Mouse (Mus musculus): ENCODE measurements around the gene Psen1. TPM values are rescaled to one million over a fixed set of nuclear protein-coding genes. Genes with fewer than 3 reads are reported as not detected.

Psen1 gene
- polyA plus RNA-seq, 1 experiment from 2014 or later, result 38.9 TPM

DNA sequence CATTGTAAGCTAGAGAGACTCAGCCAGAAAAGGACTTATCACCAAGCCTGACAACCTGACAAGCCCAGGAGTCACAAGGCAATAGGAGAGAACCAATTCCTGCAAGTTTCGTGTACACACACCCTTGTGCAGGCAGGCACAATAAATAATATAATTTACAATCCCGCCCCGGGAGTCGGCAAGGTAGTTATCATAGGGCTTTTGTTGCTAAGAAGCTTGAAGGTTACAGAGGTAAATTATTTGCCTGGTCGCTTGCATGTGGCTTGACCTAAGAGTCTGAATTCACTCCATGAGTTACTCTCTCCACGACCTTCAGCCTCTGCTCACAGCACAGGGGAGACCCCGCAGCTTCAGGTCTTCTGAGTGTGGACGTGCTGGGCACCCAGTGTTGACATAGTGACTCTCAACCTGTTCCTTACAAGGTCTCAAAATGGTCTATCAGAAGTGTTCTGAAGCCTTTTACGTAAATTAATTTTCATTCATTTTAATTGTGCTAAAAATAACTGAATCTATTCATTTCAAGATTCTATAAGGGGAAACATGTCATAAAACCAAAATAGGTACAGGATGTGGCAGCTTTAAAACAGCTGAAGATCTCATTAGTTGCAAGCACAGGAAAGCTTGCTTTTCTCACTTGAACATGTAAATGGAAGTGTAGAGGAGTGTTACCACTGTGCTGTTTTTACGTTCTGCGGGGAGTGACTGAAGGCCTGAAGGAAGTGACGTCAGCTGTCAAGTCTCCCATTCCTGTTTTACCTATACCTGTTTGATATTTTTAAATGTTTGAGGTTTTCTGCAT is 38.8 kb downstream of the Psen1 start:
- H3K4me2 ChIP-seq, result no peak overlapping the region
- peaks cover 50% of the 10 kb centered on the region for H3K36me3 ChIP-seq
- WGBS, result 80% methylated on average over 12 of the region's 12 CpGs
- no peaks in the 10 kb centered on the region for H3K9me3 ChIP-seq (replicated peaks)
- H3K27me3 ChIP-seq, result no peaks in the 10 kb centered on the region
- ATAC-seq (replicated peaks; ENCODE audit: insufficient number of reproducible peaks, insufficient read depth, low FRiP score, low read depth), result no peak
- no peak overlapping the region for H3K4me3 ChIP-seq
- H3K9ac ChIP-seq, result no peak overlapping the region
- H3K27ac ChIP-seq, result peak overlapping the region; percentile 51
- H3K4me1 ChIP-seq (replicated peaks), result peaks cover 6% of the 10 kb centered on the region

DNA sequence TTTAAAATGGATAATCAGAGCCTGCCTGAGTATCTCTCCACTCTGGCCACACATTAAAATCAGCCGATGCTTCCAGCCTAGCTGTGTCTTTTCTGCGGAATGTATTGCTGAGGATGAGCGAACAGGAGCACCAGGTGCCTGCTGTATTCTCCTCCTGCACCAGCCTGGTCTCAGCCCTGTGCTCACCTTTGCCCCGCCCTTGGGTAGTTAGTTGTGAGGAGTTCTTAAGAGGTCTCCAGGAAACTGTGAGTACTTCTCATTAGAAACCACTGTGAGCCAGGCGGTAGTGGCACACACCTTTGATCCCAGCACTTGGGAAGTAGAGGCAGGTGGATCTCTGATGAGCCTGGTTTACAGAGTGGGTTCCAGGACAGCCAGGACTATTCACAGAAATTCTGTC is 44.3 kb downstream of the Psen1 start:
- Histone ChIP-seq H3K4me3 (no peak overlapping the region), H3K4me2 (no peak overlapping the region), H3K27ac (no peak overlapping the region), H3K27me3 (no peaks in the 10 kb centered on the region), H3K4me1 (replicated peaks) (peaks cover 11% of the 10 kb centered on the region), H3K36me3 (peaks cover 57% of the 10 kb centered on the region), H3K9ac (no peak overlapping the region), H3K9me3 (replicated peaks) (no peaks in the 10 kb centered on the region)
- ATAC-seq (replicated peaks; ENCODE audit: insufficient number of reproducible peaks, insufficient read depth, low FRiP score, low read depth), result no peak
- 93% methylated on average over 5 of the region's 5 CpGs for WGBS

DNA sequence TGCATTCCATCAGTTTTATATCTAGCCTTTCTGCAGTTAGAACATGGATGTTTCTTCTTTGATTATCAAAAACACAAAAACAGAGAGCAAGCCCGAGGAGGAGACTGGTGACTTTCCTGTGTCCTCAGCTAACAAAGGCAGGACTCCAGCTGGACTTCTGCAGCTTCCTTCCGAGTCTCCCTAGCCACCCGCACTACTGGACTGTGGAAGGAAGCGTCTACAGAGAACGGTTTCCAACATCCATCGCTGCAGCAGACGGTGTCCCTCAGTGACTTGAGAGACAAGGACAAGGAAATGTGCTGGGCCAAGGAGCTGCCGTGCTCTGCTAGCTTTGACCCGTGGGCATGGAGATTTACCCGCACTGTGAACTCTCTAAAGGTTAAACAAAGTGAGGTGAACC is 46.1 kb downstream of the Psen1 start:
- peaks cover 11% of the 10 kb centered on the region for H3K4me1 ChIP-seq (replicated peaks)
- no peaks in the 10 kb centered on the region for H3K9me3 ChIP-seq (replicated peaks)
- H3K36me3 ChIP-seq, result peaks cover 48% of the 10 kb centered on the region
- WGBS, result 86% methylated on average over 10 of the region's 10 CpGs
- no peak overlapping the region for H3K4me2 ChIP-seq
- no peak overlapping the region for H3K9ac ChIP-seq
- H3K27me3 ChIP-seq, result no peaks in the 10 kb centered on the region
- ATAC-seq (replicated peaks; ENCODE audit: insufficient number of reproducible peaks, insufficient read depth, low FRiP score, low read depth), result no peak
- H3K27ac ChIP-seq, result no peak overlapping the region
- no peak overlapping the region for H3K4me3 ChIP-seq

DNA sequence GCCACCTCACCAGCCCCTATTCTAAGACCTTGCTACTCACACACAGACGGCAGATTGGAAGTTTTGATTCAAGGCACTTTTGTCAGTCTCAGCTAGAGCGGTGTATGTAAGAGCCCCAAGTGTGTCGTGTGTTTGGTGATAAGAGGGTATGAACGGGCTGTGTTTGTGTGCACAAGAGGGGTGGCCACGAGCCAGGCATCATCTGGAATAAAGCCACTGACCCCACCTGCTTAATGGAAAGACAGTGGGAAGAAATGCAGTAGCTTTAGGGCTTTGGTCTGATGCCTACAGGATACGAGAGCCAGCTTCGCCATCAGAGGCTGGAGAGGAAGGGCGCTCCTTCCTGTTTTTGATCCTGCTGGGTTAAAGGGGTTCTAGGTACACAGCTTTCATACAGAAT is 48.3 kb downstream of the Psen1 start:
- ATAC-seq (replicated peaks; ENCODE audit: insufficient number of reproducible peaks, insufficient read depth, low FRiP score, low read depth), result no peak
- Histone ChIP-seq H3K9me3 (replicated peaks) (no peaks in the 10 kb centered on the region), H3K27me3 (no peaks in the 10 kb centered on the region), H3K9ac (no peak overlapping the region), H3K27ac (no peak overlapping the region), H3K4me1 (replicated peaks) (peaks cover 11% of the 10 kb centered on the region), H3K4me2 (no peak overlapping the region), H3K36me3 (peaks cover 35% of the 10 kb centered on the region), H3K4me3 (no peak overlapping the region)
- WGBS, result 57% methylated on average over 8 of the region's 8 CpGs

DNA sequence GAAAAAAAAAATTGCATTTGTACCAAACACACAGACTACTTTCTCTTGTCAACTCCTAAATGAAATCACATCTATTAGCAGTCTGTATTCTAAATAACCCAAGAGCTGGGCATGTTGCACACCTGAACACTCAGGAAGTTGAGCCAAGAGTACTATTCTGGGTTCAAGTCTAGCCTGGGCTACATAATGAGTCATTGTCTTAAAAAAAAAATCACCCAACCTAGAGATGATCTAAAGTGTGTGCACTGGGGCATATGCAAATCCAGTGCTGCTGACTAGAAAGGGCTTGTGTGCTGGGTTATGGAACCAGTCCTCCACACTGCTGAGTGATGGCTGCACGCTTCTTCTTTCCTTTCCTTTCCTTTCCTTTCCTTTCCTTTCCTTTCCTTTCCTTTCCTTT is 50.7 kb downstream of the Psen1 start:
- H3K4me3 ChIP-seq, result no peak overlapping the region
- H3K27me3 ChIP-seq, result no peaks in the 10 kb centered on the region
- no peak overlapping the region for H3K4me2 ChIP-seq
- H3K27ac ChIP-seq, result no peak overlapping the region
- no peaks in the 10 kb centered on the region for H3K9me3 ChIP-seq (replicated peaks)
- peaks cover 11% of the 10 kb centered on the region for H3K4me1 ChIP-seq (replicated peaks)
- WGBS, result 92% methylated on average over 1 of the region's 1 CpGs
- no peak for ATAC-seq (replicated peaks; ENCODE audit: insufficient number of reproducible peaks, insufficient read depth, low FRiP score, low read depth)
- no peak overlapping the region for H3K9ac ChIP-seq
- peaks cover 13% of the 10 kb centered on the region for H3K36me3 ChIP-seq

DNA sequence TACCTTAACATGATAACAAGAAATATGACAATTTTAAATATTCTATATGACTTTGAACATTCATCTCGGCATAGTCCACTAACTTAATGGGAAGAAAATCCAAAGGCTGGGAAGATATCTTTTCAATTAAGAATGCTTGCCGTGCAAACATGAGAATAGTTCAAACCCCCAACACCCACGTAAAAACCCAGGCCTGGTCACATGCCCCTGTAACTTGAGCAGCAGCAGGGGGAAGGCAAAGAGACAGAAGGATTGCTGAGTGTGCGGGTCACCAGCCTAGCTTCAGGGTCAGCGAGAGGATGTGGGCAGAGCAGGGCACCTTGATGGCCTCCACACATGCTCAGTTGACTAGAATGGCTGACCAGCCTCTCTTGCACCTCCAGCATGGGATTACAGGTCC is 53.8 kb downstream of the Psen1 start:
- Histone ChIP-seq H3K9me3 (replicated peaks) (no peaks in the 10 kb centered on the region), H3K27me3 (no peaks in the 10 kb centered on the region), H3K4me2 (no peak overlapping the region), H3K27ac (no peak overlapping the region), H3K4me3 (no peak overlapping the region), H3K36me3 (no peaks in the 10 kb centered on the region), H3K9ac (no peak overlapping the region), H3K4me1 (replicated peaks) (no peaks in the 10 kb centered on the region)
- 62% methylated on average over 5 of the region's 5 CpGs for WGBS
- no peak for ATAC-seq (replicated peaks; ENCODE audit: insufficient number of reproducible peaks, insufficient read depth, low FRiP score, low read depth)

DNA sequence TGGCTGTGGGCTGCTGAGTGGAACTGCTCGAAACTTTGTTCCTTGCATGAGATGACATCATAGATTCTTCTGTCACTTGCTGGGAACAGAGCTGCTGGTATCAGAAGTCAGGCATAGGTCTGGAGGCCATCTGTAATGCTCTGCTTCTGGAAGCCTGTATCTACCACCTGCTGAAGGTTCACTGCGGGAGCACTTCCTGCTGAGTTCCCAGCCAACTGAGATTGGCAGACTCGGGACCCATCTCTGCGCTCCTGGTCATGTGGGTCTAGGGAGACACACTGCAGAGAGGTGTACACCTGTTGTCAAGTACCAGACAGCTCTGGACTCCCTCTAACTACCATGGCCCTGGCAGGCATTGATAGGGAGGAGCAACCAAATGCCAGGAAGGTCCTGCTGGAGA is 54.9 kb downstream of the Psen1 start:
- Histone ChIP-seq H3K4me3 (no peak overlapping the region), H3K9ac (no peak overlapping the region), H3K4me1 (replicated peaks) (no peaks in the 10 kb centered on the region), H3K27me3 (no peaks in the 10 kb centered on the region), H3K36me3 (no peaks in the 10 kb centered on the region), H3K9me3 (replicated peaks) (no peaks in the 10 kb centered on the region), H3K4me2 (no peak overlapping the region), H3K27ac (no peak overlapping the region)
- WGBS, result 52% methylated on average over 4 of the region's 4 CpGs
- ATAC-seq (replicated peaks; ENCODE audit: insufficient number of reproducible peaks, insufficient read depth, low FRiP score, low read depth), result no peak

DNA sequence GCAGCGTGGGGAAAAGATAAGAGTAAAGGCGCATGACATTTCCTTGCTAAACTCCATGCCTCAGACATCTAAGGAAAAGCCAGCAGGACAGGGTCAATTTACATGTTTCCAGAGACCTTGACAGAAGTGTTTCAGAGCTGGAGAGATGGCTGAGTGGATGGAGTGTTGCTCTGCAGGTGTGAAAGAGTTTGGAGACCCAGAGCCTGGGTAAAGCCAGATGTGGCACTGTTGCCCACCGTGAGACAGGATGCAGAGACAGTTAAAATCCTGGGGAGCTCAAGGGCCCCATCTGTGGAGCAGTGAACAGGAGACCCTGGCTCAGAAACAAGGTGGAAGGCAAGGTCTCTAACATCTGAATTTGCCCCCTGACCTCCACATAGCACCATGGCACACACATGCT is 55.8 kb downstream of the Psen1 start:
- 53% methylated on average over 3 of the region's 3 CpGs for WGBS
- Histone ChIP-seq H3K27me3 (no peaks in the 10 kb centered on the region), H3K4me1 (replicated peaks) (no peaks in the 10 kb centered on the region), H3K4me2 (no peak overlapping the region), H3K9me3 (replicated peaks) (no peaks in the 10 kb centered on the region), H3K9ac (no peak overlapping the region), H3K36me3 (no peaks in the 10 kb centered on the region), H3K4me3 (no peak overlapping the region), H3K27ac (no peak overlapping the region)
- ATAC-seq (replicated peaks; ENCODE audit: insufficient number of reproducible peaks, insufficient read depth, low FRiP score, low read depth), result no peak

DNA sequence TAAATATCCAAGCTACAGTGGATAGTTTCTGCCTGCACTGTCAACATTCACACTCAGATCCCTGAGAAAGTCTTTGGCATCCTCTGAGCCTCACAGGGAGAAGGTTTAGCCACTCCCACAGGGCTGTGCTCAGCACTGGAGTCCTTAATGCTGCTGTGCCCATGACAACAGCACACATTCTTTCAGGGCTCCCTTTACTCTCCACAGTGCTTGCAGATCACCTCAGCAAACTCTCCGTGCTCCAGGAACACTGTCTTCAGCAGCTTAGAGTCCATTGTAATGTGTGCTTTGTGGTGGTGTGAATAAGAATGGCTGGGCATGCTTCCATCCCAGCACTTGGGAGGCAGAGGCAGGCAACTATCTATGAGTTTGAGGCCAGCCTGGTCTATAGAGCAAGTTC is 61.2 kb downstream of the Psen1 start:
- WGBS, result 74% methylated on average over 1 of the region's 1 CpGs
- ATAC-seq (replicated peaks; ENCODE audit: insufficient number of reproducible peaks, insufficient read depth, low FRiP score, low read depth), result no peak
- no peak overlapping the region for H3K27ac ChIP-seq

DNA sequence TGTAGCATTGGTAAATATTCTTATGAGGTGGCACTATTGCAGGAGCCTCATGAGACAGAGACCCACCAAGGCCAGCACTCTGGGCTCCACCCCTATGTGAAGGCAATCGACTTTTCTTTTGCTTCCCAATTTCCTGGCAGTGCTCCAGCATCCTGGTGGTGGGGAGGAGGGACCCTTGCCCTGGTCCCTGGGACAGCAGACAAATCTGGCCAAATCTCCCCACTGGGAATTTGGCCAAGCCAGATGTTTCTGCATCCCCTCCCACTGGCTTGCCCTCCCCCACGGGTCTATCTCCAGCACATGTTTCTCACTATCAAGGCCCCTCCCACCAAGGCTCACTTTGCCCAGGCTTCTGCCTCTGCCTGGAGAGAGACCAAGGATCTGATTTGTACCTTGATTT is 64.5 kb downstream of the Psen1 start:
- ATAC-seq (replicated peaks; ENCODE audit: insufficient number of reproducible peaks, insufficient read depth, low FRiP score, low read depth), result 0 out of 2 replicates have a peak, but pooled peaks have one; percentile 18
- Histone ChIP-seq H3K36me3 (no peaks in the 10 kb centered on the region), H3K4me2 (no peak overlapping the region), H3K4me1 (replicated peaks) (peaks cover 7% of the 10 kb centered on the region), H3K27ac (no peak overlapping the region), H3K9ac (no peak overlapping the region), H3K27me3 (no peaks in the 10 kb centered on the region), H3K9me3 (replicated peaks) (no peaks in the 10 kb centered on the region), H3K4me3 (no peak overlapping the region)
- 8% methylated on average over 2 of the region's 2 CpGs for WGBS

More for the DNA sequence above, 61.2 kb downstream of the Psen1 start:
- H3K9ac ChIP-seq, result no peak overlapping the region
- H3K4me2 ChIP-seq, result no peak overlapping the region
- H3K27me3 ChIP-seq, result no peaks in the 10 kb centered on the region
- H3K4me1 ChIP-seq (replicated peaks), result peaks cover 7% of the 10 kb centered on the region
- no peak overlapping the region for H3K4me3 ChIP-seq
- no peaks in the 10 kb centered on the region for H3K9me3 ChIP-seq (replicated peaks)
- H3K36me3 ChIP-seq, result no peaks in the 10 kb centered on the region

DNA sequence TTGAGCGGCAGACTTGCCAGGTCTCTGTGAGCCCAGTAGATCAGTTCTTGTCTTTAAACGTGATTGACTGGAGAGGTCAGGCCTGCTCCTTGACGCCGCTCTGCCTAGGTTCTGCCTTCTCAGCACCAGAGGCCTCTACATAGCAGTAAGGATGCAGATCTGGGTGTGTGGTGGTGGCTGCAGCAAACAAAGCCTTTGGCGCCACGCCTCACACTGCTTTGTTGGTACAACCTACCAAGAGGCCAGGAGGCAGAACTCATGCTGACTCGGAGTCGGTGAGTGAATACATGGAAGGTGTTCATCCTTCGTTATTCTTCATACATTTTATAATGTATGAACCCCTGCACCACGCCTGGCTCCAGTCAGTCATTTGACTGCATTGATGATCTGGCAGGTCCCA is 70.8 kb downstream of the Psen1 start:
- no peaks in the 10 kb centered on the region for H3K27me3 ChIP-seq
- WGBS, result 81% methylated on average over 10 of the region's 10 CpGs
- peaks cover 12% of the 10 kb centered on the region for H3K4me1 ChIP-seq (replicated peaks)
- H3K9me3 ChIP-seq (replicated peaks), result no peaks in the 10 kb centered on the region
- H3K27ac ChIP-seq, result no peak overlapping the region
- ATAC-seq (replicated peaks; ENCODE audit: insufficient number of reproducible peaks, insufficient read depth, low FRiP score, low read depth), result no peak
- H3K9ac ChIP-seq, result no peak overlapping the region
- no peak overlapping the region for H3K4me3 ChIP-seq
- no peaks in the 10 kb centered on the region for H3K36me3 ChIP-seq
- H3K4me2 ChIP-seq, result no peak overlapping the region

DNA sequence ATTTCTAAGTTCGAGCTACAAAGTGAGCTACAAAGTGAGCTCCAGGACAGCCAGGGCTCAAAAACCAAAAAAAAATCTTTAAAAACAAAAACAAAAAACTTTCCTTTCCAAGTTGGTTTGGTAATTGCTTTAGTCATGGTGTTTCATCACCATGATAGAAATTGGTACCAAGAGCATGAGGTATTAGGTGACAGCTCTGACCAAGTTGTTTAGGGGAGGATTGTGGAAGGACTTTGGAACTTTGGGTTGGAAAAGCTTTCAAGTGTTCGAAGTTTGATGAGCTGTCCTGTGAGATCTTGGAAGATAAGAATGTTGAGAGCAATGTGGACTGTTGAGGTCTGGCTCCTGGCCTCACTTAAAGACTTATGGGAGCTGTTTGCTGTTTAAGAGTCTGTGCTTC is 72.2 kb downstream of the Psen1 start:
- Histone ChIP-seq H3K9me3 (replicated peaks) (no peaks in the 10 kb centered on the region), H3K4me1 (replicated peaks) (peaks cover 20% of the 10 kb centered on the region), H3K4me3 (no peak overlapping the region), H3K4me2 (no peak overlapping the region), H3K9ac (no peak overlapping the region), H3K36me3 (no peaks in the 10 kb centered on the region), H3K27ac (no peak overlapping the region), H3K27me3 (peaks cover 3% of the 10 kb centered on the region; the same call in 1 of the 2 replicates)
- ATAC-seq (replicated peaks; ENCODE audit: insufficient number of reproducible peaks, insufficient read depth, low FRiP score, low read depth), result no peak
- WGBS, result 82% methylated on average over 2 of the region's 2 CpGs

All from heart, embryonic 15.5 days (tissue).